Mouse (Mus musculus): ENCODE measurements around the gene Nek7. TPM values are rescaled to one million over a fixed set of nuclear protein-coding genes. Genes with fewer than 3 reads are reported as not detected.

Gene Nek7
- polyA plus RNA-seq, 1 experiment from 2014 or later, result 31.5 TPM

DNA sequence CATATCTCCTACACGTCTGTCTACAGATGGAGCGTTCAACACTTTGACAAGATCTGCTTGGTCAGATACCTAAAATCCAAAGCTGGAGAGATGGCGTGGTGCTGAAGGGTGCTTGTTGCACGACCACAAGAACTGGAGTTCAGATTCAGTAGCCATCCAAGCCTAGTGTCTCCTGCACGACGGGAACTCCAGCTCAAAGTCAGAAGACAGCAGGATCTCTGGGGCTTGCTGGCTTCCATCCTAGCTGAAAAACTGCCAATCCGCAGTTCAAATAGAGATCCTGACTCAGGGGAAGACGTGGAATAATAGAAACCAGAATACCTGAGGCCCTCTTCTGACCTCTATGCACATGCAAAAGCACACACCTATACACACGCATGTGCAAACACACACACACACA is 52.0 kb downstream of the Nek7 start:
- H3K27ac ChIP-seq, result no peak overlapping the region
- no peak for ATAC-seq (ENCODE audit: insufficient number of reproducible peaks, insufficient read depth, low FRiP score, low TSS enrichment)
- 86% methylated on average over 9 of the region's 9 CpGs for WGBS
- H3K27me3 ChIP-seq, result no peaks in the 10 kb centered on the region
- H3K9ac ChIP-seq, result no peak overlapping the region
- no peak overlapping the region for H3K4me3 ChIP-seq
- no peaks in the 10 kb centered on the region for H3K9me3 ChIP-seq
- H3K4me2 ChIP-seq (replicated peaks), result no peak overlapping the region
- H3K4me1 ChIP-seq, result peaks cover 5% of the 10 kb centered on the region; the same call in 1 of the 2 replicates
- H3K36me3 ChIP-seq, result no peaks in the 10 kb centered on the region

DNA sequence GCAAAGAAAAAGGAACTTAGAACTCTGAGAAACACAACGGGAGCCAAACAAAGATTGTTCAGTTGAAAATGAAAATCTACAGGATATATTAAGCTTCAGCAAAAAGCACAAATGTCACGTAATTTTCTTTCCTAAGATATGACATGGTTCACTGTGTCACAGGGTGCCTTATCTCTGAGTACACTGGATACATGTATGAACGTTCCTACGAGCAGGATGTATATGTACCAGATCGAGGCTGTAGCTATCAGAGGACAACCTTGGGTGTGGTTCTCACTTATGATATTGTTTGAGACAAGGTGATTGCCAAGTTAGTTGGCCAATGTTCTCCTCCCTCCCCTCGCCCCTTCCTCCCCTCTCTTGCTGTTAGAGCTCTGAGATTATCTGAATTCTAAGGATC is 55.3 kb downstream of the Nek7 start:
- Histone ChIP-seq H3K27me3 (no peaks in the 10 kb centered on the region), H3K36me3 (no peaks in the 10 kb centered on the region), H3K4me1 (no peaks in the 10 kb centered on the region), H3K9me3 (no peaks in the 10 kb centered on the region), H3K4me3 (no peak overlapping the region), H3K9ac (no peak overlapping the region), H3K27ac (no peak overlapping the region), H3K4me2 (replicated peaks) (no peak overlapping the region)
- 90% methylated on average over 6 of the region's 6 CpGs for WGBS
- no peak for ATAC-seq (ENCODE audit: insufficient number of reproducible peaks, insufficient read depth, low FRiP score, low TSS enrichment)

GRCm38 (mm10) chr1:138560733-138561132 is 59.2 kb downstream of the Nek7 start:
- Histone ChIP-seq H3K9me3 (no peaks in the 10 kb centered on the region), H3K4me2 (replicated peaks) (no peak overlapping the region), H3K4me1 (no peaks in the 10 kb centered on the region), H3K9ac (no peak overlapping the region), H3K36me3 (no peaks in the 10 kb centered on the region), H3K27me3 (no peaks in the 10 kb centered on the region), H3K4me3 (no peak overlapping the region), H3K27ac (no peak overlapping the region)
- no peak for ATAC-seq (ENCODE audit: insufficient number of reproducible peaks, insufficient read depth, low FRiP score, low TSS enrichment)
- WGBS, result 93% methylated on average over 12 of the region's 12 CpGs

DNA sequence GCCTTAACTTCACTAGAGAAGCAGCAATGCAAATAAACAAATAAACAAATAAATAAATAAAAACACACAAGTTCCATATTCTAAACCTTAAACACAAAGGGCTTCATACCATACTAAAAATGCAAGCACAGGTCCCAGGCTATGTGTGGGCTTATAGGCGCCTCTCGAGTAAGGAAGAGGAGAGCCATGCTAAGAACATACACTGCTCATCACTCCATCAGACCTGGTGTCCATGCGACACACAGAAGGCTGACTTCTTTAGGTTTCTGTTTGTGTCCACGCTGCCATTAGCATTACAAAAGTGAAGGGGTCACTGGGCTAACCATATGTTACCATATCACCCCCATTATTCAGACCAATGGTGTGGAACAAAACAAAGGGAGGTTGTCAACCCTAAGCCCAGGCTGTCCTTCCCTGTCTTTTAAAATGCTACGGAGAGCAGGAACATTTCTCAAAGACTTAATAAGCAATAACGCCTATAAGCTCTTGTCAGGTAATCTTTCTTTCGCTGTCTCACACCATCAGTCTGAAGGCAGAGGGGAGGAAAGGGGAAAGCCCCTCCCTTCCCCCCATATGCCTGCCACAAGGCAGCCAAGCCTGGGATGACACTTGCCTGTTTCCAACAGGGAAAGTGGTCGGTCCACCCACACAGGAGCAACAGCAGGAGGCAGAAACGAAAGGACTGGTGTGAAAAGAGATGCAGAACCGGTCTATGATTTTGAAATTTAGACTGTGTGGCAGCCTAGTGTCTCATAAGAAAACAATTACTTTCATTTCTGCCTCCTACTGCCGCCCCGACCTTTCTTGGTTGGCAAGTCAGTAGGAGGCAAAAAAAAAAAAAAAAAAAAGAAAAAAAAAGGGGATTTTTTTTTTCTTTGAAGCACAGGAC is 60.5 kb downstream of the Nek7 start:
- Histone ChIP-seq H3K4me2 (replicated peaks) (no peak overlapping the region), H3K27ac (no peak overlapping the region), H3K4me1 (no peaks in the 10 kb centered on the region), H3K9ac (no peak overlapping the region), H3K36me3 (no peaks in the 10 kb centered on the region), H3K27me3 (no peaks in the 10 kb centered on the region), H3K4me3 (no peak overlapping the region), H3K9me3 (no peaks in the 10 kb centered on the region)
- 57% methylated on average over 12 of the region's 12 CpGs for WGBS
- ATAC-seq (ENCODE audit: insufficient number of reproducible peaks, insufficient read depth, low FRiP score, low TSS enrichment), result no peak

GRCm38 (mm10) chr1:138558342-138558741 is 61.6 kb downstream of the Nek7 start:
- 76% methylated on average over 3 of the region's 3 CpGs for WGBS
- no peak overlapping the region for H3K4me2 ChIP-seq (replicated peaks)
- no peak overlapping the region for H3K9ac ChIP-seq
- no peaks in the 10 kb centered on the region for H3K36me3 ChIP-seq
- no peak overlapping the region for H3K27ac ChIP-seq
- no peak for ATAC-seq (ENCODE audit: insufficient number of reproducible peaks, insufficient read depth, low FRiP score, low TSS enrichment)
- H3K4me3 ChIP-seq, result no peak overlapping the region
- H3K27me3 ChIP-seq, result no peaks in the 10 kb centered on the region
- no peaks in the 10 kb centered on the region for H3K4me1 ChIP-seq
- H3K9me3 ChIP-seq, result no peaks in the 10 kb centered on the region

GRCm38 (mm10) chr1:138554926-138555325 is 65.0 kb downstream of the Nek7 start:
- Histone ChIP-seq H3K4me2 (replicated peaks) (no peak overlapping the region), H3K9me3 (no peaks in the 10 kb centered on the region), H3K9ac (no peak overlapping the region), H3K27me3 (no peaks in the 10 kb centered on the region), H3K4me1 (no peaks in the 10 kb centered on the region), H3K4me3 (no peak overlapping the region), H3K36me3 (no peaks in the 10 kb centered on the region), H3K27ac (no peak overlapping the region)
- WGBS, result 85% methylated on average over 5 of the region's 5 CpGs
- ATAC-seq (ENCODE audit: insufficient number of reproducible peaks, insufficient read depth, low FRiP score, low TSS enrichment), result no peak

DNA sequence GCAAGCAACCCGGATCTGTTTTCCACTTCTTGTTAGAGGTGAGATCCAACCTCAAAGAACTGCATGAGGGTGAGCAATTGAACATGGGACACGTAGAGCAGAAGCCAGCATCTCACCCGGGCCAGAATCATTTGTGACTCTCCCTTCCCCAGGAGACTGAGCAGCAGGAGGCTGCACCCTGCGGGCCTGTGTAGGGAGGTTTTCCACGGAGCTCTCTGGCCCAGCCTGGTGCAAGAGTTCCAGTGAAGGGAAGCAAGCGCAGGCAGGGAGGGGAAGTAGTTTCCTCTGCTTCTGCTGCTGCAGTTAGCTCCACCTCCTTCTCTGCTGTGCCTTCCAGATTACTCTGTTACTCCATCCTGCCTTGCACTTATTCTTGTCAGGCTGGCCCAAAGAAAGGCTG is 69.8 kb downstream of the Nek7 start:
- no peak overlapping the region for H3K4me2 ChIP-seq (replicated peaks)
- H3K27ac ChIP-seq, result no peak overlapping the region
- no peak overlapping the region for H3K4me3 ChIP-seq
- WGBS, result 50% methylated on average over 6 of the region's 6 CpGs
- H3K36me3 ChIP-seq, result no peaks in the 10 kb centered on the region
- H3K9me3 ChIP-seq, result no peaks in the 10 kb centered on the region
- ATAC-seq (ENCODE audit: insufficient number of reproducible peaks, insufficient read depth, low FRiP score, low TSS enrichment), result no peak
- H3K9ac ChIP-seq, result no peak overlapping the region
- no peaks in the 10 kb centered on the region for H3K27me3 ChIP-seq
- H3K4me1 ChIP-seq, result no peaks in the 10 kb centered on the region

DNA sequence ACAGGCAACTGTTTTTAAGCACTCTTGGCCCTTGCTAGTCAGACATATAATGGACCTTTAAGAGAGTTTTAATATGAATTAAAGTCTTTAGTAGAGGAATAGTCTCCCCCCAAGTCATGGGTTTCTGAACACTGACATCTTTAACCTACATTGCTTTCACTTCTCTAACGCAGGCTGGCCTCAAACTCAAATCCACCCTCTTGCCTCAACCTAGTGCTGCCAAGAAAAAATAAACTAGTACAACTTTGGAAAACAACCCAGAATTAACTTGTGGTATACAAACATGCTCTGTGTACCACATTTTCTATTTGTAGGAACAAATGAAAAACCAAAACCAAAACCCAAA is 77.8 kb downstream of the Nek7 start:
- no peaks in the 10 kb centered on the region for H3K27me3 ChIP-seq
- H3K27ac ChIP-seq, result no peak overlapping the region
- H3K4me2 ChIP-seq (replicated peaks), result no peak overlapping the region
- 87% methylated on average over 1 of the region's 1 CpGs for WGBS
- H3K9me3 ChIP-seq, result no peaks in the 10 kb centered on the region
- H3K4me1 ChIP-seq, result peaks cover 4% of the 10 kb centered on the region; the same call in 1 of the 2 replicates
- no peaks in the 10 kb centered on the region for H3K36me3 ChIP-seq
- H3K9ac ChIP-seq, result no peak overlapping the region
- no peak overlapping the region for H3K4me3 ChIP-seq
- no peak for ATAC-seq (ENCODE audit: insufficient number of reproducible peaks, insufficient read depth, low FRiP score, low TSS enrichment)

DNA sequence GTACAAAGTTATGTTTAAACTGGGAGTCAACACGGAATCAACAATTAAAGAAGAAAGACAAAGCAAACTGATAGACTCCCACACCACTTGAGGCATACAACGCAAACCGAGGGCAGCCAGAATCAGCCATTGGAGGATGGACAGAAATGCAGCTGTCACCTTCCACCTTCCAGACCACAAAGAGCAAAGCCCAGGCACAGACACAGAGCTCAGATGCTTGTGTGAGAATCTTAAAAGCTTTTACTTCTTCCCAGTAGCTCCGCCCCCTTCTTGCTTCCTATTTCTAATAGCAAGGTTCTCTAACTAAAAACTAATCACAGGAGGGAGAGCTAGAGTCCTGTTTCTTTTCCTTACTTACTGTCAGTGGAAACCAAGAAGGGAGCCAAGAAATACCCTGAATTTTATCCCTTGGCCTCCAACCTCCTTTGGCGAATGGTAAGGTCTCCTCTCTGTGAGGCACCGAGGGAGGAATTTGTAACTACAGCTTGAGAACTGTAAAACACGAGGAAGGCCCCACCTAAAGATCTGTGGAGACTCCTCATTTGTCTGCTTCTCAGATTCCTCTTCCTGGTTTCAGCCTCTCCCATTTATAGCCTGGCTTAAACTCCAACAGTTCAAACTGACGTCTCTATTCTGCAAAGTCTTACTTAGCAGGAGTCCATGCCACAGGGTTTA is 78.3 kb downstream of the Nek7 start:
- H3K4me2 ChIP-seq (replicated peaks), result no peak overlapping the region
- H3K36me3 ChIP-seq, result no peaks in the 10 kb centered on the region
- no peak overlapping the region for H3K27ac ChIP-seq
- peaks cover 4% of the 10 kb centered on the region; the same call in 1 of the 2 replicates for H3K4me1 ChIP-seq
- no peak overlapping the region for H3K9ac ChIP-seq
- ATAC-seq (ENCODE audit: insufficient number of reproducible peaks, insufficient read depth, low FRiP score, low TSS enrichment), result no peak
- H3K27me3 ChIP-seq, result no peaks in the 10 kb centered on the region
- H3K9me3 ChIP-seq, result no peaks in the 10 kb centered on the region
- 69% methylated on average over 8 of the region's 8 CpGs for WGBS
- H3K4me3 ChIP-seq, result no peak overlapping the region

- H3K9me3 ChIP-seq, result no peaks in the 10 kb centered on the region
- H3K4me3 ChIP-seq, result no peak overlapping the region
- H3K4me1 ChIP-seq, result peaks cover 7% of the 10 kb centered on the region; the same call in 1 of the 2 replicates
- no peak overlapping the region for H3K9ac ChIP-seq
- H3K27me3 ChIP-seq, result no peaks in the 10 kb centered on the region
- WGBS, result 78% methylated on average over 1 of the region's 1 CpGs
- H3K36me3 ChIP-seq, result no peaks in the 10 kb centered on the region
- H3K27ac ChIP-seq, result no peak overlapping the region
- no peak for ATAC-seq (ENCODE audit: insufficient number of reproducible peaks, insufficient read depth, low FRiP score, low TSS enrichment)
- H3K4me2 ChIP-seq (replicated peaks), result no peak overlapping the region
These were observed 80.2 kb downstream of the Nek7 start for GRCm38 (mm10) chr1:138539713-138540112.

GRCm38 (mm10) chr1:138538217-138538616 is 81.7 kb downstream of the Nek7 start:
- H3K27me3 ChIP-seq, result no peaks in the 10 kb centered on the region
- H3K4me3 ChIP-seq, result no peak overlapping the region
- no peak overlapping the region for H3K9ac ChIP-seq
- H3K4me1 ChIP-seq, result peaks cover 7% of the 10 kb centered on the region; the same call in 1 of the 2 replicates
- H3K27ac ChIP-seq, result no peak overlapping the region
- no peak overlapping the region for H3K4me2 ChIP-seq (replicated peaks)
- no peak for ATAC-seq (ENCODE audit: insufficient number of reproducible peaks, insufficient read depth, low FRiP score, low TSS enrichment)
- H3K36me3 ChIP-seq, result no peaks in the 10 kb centered on the region
- H3K9me3 ChIP-seq, result no peaks in the 10 kb centered on the region
